Mouse (Mus musculus) urinary bladder, postnatal 36 days (tissue): ENCODE results near the gene Mfap2.

ENCODE experiments used
- DNase-seq, 2 experiments: peaks; one replicate each; pipeline ENCODE4 v3.0.0; 2022; ENCODE audit warnings: low spot score in 2 of 2, mixed read lengths in 1 of 2

The Mfap2 gene

GRCm38 (mm10) chr4:140987476-140987875 is 22.7 kb upstream of the Mfap2 start:
- DNase-seq = no peak

- DNase-seq = no peak
Observed at GRCm38 (mm10) chr4:140988706-140989290, 21.4 kb upstream of the Mfap2 start.

GRCm38 (mm10) chr4:140989447-140989846 is 20.8 kb upstream of the Mfap2 start:
- DNase-seq = no peak

- DNase-seq = no peak
Observed at GRCm38 (mm10) chr4:140992215-140992614, 18.0 kb upstream of the Mfap2 start.

- no peak for DNase-seq
Observed at GRCm38 (mm10) chr4:140993846-140994245, 16.4 kb upstream of the Mfap2 start.

- DNase-seq = no peak
Observed at GRCm38 (mm10) chr4:140995811-140996210, 14.4 kb upstream of the Mfap2 start.

- no peak for DNase-seq
Observed at GRCm38 (mm10) chr4:140996812-140997211, 13.4 kb upstream of the Mfap2 start.

- no peak for DNase-seq
Observed at GRCm38 (mm10) chr4:141005983-141006382, 4.2 kb upstream of the Mfap2 start.

- DNase-seq = peak in 1 of 2 experiments; percentile 62
Observed at GRCm38 (mm10) chr4:141008028-141008427, 2.2 kb upstream of the Mfap2 start.

- no peak for DNase-seq
Observed at GRCm38 (mm10) chr4:141010526-141010925, 308 bp downstream of the Mfap2 start.

GRCm38 (mm10) chr4:141010941-141011429 is 767 bp downstream of the Mfap2 start:
- no peak for DNase-seq

GRCm38 (mm10) chr4:141011556-141012328 is 1.5 kb downstream of the Mfap2 start:
- DNase-seq = peak in 1 of 2 experiments; percentile 34

GRCm38 (mm10) chr4:141012558-141012957 is 2.3 kb downstream of the Mfap2 start:
- no peak for DNase-seq

- no peak for DNase-seq
Observed at GRCm38 (mm10) chr4:141014114-141014513, 3.9 kb downstream of the Mfap2 start.

GRCm38 (mm10) chr4:141014856-141015255 is 4.6 kb downstream of the Mfap2 start:
- no peak for DNase-seq

GRCm38 (mm10) chr4:141015356-141015755 is 5.1 kb downstream of the Mfap2 start:
- no peak for DNase-seq

GRCm38 (mm10) chr4:141016311-141016710 is 6.1 kb downstream of the Mfap2 start:
- DNase-seq = peak in 1 of 2 experiments; percentile 28

GRCm38 (mm10) chr4:141017657-141018436 is 7.6 kb downstream of the Mfap2 start:
- DNase-seq = no peak

GRCm38 (mm10) chr4:141020220-141020619 is 10.0 kb downstream of the Mfap2 start:
- DNase-seq = no peak

GRCm38 (mm10) chr4:141020811-141021613 is 10.8 kb downstream of the Mfap2 start:
- no peak for DNase-seq

GRCm38 (mm10) chr4:141021614-141021929 is 11.4 kb downstream of the Mfap2 start:
- DNase-seq = no peak

- DNase-seq = no peak
Observed at GRCm38 (mm10) chr4:141024052-141024451, 13.8 kb downstream of the Mfap2 start.
